Mouse (Mus musculus) brain, embryonic 18.5 days (tissue): Measurements from ENCODE around the gene Rcn2.
"Not testable (repeated sequence)": the region's sequence is repeated elsewhere in the genome, so short reads cannot be mapped to it uniquely, and the experiment has no call there.

Experiments used
- DNase-seq: peaks from one replicate; pipeline ENCODE4 v3.0.0-alpha.2; 2012; ENCODE audit warnings: low read depth, low spot score

The Rcn2 gene

GRCm38 (mm10) chr9:56041372-56042180 is at the start of gene Rcn2:
Gene Rcn2 (plus strand): TSS chr9:56041845.
- DNase-seq, result peak; percentile 88

DNA sequence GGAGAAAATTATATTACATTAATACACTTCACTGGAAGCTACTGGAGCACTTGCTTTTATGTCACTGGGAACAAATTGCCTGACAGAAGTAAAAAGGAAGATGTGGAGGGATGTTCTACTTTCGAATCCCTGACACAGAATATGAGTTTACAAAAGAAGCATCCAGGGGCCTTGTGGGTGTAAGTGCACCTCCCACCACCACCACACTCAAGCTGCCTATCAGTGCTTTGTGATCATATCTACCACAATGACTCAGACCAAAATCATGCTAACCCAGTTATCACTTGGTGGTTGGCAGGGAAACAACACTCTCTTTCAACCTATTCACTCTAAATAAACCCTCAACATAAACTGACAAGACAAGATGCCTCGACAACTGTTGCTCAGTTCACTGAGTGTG is 37.0 kb upstream of the Rcn2 start:
- DNase-seq, result not testable (repeated sequence)

- no peak for DNase-seq
These were observed 31.2 kb upstream of the Rcn2 start, which contains the start of gene 4930563M21Rik for GRCm38 (mm10) chr9:56010450-56010849. Gene 4930563M21Rik (minus strand): TSS chr9:56010550.

DNA sequence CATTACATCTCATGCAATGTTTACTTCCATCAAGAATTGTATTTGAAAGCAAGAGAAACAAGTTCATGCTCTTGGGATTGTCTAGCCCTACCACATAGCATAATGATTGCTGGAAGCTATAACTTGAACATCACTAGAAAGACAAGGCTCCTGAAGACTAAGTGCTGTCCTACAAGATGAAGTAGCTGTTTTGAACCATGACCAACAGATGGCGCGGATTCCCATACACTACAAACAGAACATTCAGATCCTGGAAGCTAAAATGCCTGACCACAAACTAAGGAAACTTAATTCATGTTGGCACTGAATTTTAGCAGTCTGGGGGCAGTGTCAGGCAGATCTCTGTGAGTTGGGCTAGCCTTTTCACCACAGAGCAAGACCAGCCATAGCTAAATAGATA is 16.9 kb upstream of the Rcn2 start:
- no peak for DNase-seq

DNA sequence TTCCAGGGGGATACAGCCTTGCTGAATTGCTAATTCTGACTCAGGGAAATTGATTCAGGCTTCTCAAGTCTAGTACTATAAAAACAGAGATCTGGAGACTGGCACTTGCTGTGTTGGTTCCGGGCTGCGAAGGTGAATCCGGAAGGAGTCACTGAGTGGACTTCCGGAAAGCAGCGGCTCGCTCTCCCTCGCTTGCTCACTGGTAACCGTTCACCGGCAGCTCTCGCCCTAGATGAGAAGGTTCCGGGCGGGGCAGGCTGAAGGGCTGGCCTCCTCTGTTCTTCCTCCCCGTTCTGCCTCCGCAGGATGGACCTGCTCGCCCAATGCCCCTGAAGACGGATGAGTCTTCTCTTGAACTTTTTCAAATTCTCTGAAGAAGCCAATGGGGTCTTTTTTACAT is 14.4 kb upstream of the Rcn2 start:
- no peak for DNase-seq

DNA sequence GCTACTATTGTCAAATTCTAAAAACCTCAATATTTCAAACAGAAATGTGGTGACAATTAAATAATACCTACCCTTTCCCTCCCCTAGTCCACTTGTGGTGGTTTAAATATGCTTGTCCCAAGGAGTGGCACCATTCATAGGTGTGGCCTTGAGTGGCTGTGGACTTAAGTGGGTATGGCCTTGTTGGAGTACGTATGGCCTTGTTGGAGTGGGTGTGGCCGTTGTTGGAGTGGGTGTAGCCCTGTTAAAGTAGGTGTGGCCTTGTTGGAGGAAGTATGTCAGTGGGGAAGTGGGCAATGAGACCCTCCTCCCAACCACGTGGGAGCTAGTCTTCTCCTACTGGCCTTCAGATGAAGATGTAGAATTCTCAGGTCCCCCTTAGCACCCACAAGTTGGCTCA is 9.4 kb upstream of the Rcn2 start:
- DNase-seq, result no peak

GRCm38 (mm10) chr9:56042181-56042621 is 556 bp downstream of the Rcn2 start:
- no peak for DNase-seq

DNA sequence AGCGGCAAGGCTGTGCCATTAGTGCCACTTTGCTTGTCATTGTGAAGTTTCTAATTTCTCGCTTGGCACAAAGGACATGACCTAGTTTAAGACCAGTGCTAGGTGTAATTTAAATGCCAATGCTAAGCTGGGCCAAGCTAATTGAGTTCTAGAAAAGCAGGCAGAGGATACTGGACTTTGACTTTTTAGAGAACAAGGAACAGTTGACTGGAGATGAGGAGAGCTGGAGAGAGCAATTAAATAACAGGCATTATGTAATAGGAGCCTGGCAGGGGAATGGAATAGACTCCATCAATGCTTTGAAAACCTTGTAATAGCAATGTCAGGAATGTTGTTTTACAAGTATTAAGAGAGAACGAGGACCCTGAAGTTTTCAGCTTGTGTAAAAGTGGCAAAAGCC is 12.2 kb downstream of the Rcn2 start:
- no peak for DNase-seq

DNA sequence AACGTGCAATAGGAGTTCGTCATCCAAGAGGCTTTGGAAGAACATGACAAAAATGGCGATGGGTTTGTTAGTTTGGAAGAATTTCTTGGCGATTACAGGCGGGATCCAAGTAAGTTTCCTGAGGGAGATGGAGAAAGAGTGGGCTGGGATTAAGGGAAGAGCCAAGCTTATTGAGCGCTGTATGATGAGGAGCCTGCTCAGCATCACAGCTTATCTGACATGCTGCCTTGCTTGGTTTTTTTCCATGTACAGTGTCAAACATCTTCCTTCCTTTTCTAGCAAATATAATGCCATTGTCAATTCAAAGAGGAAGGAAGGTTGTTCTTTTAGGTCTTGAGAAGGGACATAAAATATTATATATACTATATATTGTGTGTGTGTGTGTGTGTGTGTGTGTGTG is 14.5 kb downstream of the Rcn2 start:
- DNase-seq, result no peak

DNA sequence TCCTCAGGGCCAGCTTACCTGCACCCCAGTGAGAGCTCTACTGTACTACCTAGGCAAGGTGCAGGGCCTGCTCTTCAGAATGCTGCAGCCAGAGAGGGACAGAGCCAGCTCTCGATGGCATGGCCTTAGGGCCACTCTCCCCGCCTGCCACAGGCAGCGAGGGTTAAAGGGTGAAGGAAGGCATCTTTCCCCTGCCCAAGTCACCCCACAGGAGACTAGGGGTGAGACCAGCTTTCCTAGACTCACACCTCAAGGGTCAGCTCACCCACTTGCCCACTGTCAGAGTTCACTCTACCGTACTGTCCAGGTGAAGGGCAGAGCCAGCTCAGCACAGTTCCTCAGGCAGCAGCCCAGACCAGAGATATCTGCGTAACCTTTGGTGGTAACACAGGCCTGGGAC is 20.7 kb downstream of the Rcn2 start:
- DNase-seq, result no peak

DNA sequence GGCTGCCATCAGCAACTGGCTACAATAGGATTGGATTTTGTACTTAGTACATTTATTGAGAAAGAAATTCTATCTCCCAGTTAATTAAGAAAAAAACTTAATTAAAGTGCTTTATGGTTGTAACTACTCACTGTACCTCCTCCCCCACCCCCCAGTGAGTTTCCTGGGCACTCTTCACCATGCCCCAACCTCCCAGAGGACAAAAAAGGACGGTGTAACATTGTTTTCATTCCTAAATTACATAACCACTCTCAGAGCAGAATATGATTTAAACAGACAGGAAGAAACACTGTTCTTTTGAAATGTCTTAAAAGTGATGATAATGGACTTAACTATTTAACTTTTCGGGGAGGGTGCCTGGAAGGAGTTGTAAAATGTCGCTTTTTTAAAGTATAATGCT is 23.4 kb downstream of the Rcn2 start:
- DNase-seq, result no peak

GRCm38 (mm10) chr9:56067964-56068363 is 26.3 kb downstream of the Rcn2 start:
- DNase-seq, result no peak

GRCm38 (mm10) chr9:56068630-56069029 is 27.0 kb downstream of the Rcn2 start:
- no peak for DNase-seq

DNA sequence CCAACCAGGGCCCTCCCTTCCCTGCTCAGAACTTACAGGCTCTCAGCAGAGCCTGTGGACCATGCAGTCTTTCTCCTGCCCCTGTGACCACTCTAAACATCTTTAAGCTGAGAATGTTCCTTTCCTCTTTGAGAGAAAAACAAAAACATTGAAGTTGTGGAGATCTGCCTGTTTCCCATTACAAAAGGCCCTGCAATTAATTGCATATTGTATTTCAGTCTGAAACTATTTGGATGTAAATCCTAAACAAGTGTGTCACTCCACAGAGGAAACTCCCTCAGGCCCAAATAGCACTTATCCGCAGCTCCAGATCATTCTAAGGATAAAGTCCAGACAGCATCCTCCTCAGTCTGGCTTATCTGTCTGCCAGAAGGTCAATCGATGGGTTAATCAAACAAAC is 31.2 kb downstream of the Rcn2 start:
- no peak for DNase-seq

DNA sequence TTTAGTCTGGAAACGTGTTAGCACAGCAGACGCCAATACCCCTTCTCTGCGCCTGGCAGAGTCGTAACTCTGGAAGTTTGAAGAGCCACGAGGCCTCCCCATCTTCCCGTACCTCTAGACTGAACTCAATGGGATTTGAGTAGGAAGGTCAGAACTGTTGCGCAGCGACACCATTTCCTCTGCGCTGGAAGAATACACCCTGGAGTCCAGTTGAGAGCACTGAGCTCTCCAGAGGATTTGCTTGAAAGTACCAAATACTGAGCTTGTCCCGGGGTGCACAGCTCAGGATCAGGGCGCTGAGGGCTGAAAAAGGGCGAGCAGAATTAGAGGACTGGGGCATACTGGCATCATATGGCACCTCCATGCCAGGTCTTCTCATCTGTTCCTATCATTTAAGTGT is 33.2 kb downstream of the Rcn2 start:
- DNase-seq, result no peak

GRCm38 (mm10) chr9:56075264-56075663 is 33.6 kb downstream of the Rcn2 start:
- DNase-seq, result peak; percentile 62

- no peak for DNase-seq
These were observed 34.4 kb downstream of the Rcn2 start for GRCm38 (mm10) chr9:56075901-56076620.

- DNase-seq, result no peak
These were observed 37.9 kb downstream of the Rcn2 start for GRCm38 (mm10) chr9:56079587-56079986.

DNA sequence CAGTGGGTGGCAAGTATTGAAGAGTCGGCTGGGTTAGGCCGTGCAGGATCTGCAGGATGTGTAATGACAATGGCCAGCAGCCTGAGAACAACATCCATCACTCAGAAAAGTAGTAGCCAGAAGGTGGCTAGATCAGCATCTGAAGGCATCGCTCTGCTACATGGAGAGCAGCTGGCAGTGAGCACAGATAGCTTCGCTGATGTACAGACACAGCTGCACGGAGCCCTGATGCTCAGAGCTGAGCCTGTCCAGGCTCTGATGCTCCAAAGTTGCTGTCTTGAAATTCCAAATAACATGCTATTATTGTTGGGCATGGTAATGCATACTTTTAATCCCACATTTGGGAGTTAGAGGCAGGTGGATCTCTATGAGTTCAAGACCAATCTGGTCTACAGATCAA is 44.9 kb downstream of the Rcn2 start:
- DNase-seq, result no peak

DNA sequence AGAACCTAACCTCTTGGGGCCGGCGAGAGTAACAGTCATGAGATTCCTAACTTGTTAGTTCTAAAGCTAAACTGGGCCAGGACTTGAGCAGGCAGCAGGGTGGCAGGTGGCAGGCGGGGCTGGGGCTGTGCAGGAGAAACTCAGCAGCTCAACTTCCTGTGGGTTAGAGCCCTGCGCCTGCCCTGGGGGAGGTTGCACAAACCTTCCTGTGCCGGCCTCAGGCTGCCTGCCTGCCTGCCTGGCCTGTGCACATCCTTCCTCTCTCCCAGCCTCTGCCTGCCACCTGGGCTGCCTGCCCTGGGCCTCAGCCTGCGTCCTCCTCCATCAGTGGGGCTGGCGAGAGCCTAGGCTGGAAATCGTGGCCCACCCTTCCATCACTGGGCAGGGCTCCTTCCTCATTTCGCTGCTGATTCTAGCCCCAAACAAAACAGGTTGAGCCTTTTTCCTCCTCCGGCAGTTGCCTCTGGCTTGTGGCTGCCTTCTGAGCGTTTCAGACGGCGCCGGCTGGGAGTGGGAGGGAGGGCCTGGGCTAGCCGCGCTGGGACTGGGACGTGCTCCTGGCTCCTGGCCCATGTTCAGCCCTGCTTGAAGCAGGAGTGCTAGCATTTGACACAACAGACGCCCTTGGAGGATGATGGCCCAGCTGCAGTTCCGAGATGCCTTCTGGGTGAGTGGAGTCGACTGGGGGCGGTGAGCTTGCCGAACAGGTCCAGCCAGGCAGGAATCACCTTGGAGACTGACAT is 48.3 kb downstream of the Rcn2 start, which contains the start of gene Pstpip1:
Gene Pstpip1 (plus strand): TSS at position 185 of the 743 bp plus-strand sequence.
- peak; percentile 16 for DNase-seq

DNA sequence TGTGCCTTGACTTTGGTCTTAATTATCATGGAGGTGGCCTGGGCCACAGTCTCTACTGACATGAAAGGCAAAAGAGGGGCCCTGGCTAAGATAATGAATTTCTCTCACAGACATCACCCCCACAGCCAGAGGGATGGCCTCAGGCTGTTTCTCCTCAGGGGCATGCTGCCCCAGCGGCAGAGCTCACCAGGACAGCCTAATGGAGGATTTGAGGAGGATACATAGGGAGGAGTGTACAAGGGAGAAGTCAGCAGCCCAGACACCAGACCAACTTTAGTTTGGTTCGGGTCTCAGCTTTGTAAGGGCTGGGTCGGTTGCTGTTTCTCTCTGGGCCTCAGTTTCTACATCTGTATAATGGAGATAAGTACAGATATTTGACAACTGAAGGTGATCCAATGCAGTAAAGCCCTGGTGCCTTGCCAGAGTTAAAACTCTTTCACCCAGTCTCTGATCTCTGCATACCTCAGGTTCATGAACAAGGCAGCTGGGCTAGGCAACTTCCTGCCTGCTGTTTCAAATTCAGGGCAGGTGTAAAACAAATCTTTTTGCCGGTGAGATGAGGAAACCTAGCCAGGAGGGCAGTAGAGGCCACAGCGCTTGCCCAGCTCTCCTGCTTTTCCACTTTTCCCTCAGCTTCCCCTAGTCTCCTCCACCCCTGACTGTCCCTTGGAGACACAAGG is 49.0 kb downstream of the Rcn2 start:
- no peak for DNase-seq

GRCm38 (mm10) chr9:56092102-56092501 is 50.5 kb downstream of the Rcn2 start:
- DNase-seq, result no peak
